Mouse (Mus musculus) liver, postnatal 0 days (tissue): ENCODE results near the gene C1s2.

Experiments
- CTCF ChIP-seq: sonication (generic); IDR thresholded peaks from 2 replicates; pipeline ENCODE4 v1.5.1; 2016; ENCODE audit warnings: antibody characterized with exemption, low read depth
- EP300 ChIP-seq: IDR thresholded peaks from 2 replicates; pipeline ENCODE4 v1.6.1; 2016; ENCODE audit warnings: antibody characterized with exemption, low read depth, mild to moderate bottlenecking

DNA sequence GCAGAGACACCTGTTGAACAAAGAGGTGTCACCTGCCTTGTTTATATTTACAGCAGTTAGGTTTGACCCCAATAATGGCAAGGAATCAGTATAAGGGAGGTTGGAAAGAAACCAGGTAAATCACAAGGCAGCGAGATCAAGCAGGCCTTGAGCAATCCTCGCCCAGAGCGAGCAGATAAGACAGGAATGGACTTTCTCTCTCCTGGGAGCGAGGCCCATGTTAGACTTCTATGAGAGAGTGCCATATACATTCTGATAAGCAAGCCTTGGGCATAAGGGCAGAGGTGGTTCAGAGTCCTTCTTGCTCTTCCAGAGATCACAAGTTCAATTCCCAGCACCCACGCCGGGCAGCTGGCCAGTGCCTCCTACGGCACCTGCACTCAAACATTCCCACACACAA is 42.9 kb upstream of the C1s2 start:
- TF ChIP-seq CTCF: no peak
- TF ChIP-seq EP300: no peak
